ENCODE assay signal across 11 mouse cellular contexts in the genomic region with DNA sequence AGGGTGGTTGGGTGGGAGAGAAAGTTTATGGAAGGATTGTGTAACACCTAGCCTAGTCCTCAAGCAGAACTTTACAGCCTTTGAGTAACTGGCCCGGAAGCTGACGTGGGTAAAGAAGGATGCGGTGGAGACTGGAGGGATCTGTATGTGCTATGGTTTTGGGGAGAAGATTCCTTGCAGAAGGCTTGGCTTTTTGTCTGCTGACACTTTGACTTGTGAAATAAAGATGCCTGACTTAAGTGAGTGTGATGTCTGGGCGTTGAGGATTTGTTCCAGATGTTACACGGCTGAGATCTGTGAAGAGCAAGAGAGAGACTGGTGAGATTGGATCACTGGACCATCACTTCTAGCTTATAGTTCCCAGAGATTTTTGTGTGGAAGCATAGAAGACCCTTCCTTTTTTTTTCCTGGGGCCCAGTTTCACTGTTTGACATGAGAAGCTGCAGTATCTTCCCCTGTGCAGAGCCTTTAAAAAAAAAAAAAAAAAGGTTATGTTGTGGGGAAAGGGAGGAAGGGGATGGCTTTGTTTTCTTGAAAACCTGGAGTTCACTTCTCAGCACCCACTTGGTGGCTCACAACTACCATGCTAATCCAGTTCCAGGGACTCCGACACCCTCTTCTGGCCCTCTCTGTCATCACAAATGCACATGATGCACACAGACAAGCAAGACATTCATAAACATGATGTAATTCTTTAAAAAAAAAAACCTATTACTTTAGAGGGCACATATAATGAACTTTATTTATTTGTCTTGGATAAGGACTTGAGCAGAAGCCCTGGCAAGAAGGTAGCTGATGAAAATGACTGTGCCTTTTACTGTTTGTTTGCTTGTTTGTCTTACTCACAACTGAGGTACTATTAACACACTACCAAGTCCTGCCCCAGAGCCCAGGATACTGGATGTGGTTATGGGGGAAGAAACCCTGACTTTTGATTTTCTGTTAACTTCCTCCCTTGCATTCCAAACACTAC. TPM values are rescaled to one million over a fixed set of nuclear protein-coding genes. Genes with fewer than 3 reads are reported as not detected.
DNase-seq lines count a peak whose midpoint lies in the region; ATAC-seq lines count a peak whose summit lies in the region.
"Had no signal": no experiment of that assay in that cellular context is flagged by ENCODE, and none has a peak within 500 bp of the region (broad histone marks: within the 10 kb centered on the region; RNA-seq: fewer than 3 reads in every experiment).

No protein-coding gene starts in this region.

- no peaks in the 10 kb centered on the region for H3K27me3 ChIP-seq in lung, embryonic 16.5 days (ENCODE audit: control insufficient read depth, insufficient read depth, low read depth, low read length)
- H3K27me3 ChIP-seq in hindbrain, embryonic 11.5 days (ENCODE audit: control insufficient read depth, insufficient read depth, low read length), result no peaks in the 10 kb centered on the region

- WGBS in lung, embryonic 16.5 days, result 46% methylated on average over 6 of the region's 6 CpGs
- 82% methylated on average over 6 of the region's 6 CpGs for WGBS in hindbrain, embryonic 11.5 days

- peak; percentile 88 for ATAC-seq in lung, embryonic 16.5 days (ENCODE audit: low read depth)
- ATAC-seq in hindbrain, embryonic 11.5 days (ENCODE audit: low FRiP score), result no peak
- ATAC-seq: intestine, embryonic 16.5 days had no signal

- no peak overlapping the region for H3K9ac ChIP-seq in lung, embryonic 16.5 days (ENCODE audit: low read length)
- H3K9ac ChIP-seq in hindbrain, embryonic 11.5 days (ENCODE audit: low read depth, low read length), result no peak overlapping the region

- no peaks in the 10 kb centered on the region for H3K36me3 ChIP-seq in lung, embryonic 16.5 days (ENCODE audit: control insufficient read depth, insufficient read depth, low read length)
- no peaks in the 10 kb centered on the region for H3K36me3 ChIP-seq in hindbrain, embryonic 11.5 days (ENCODE audit: control insufficient read depth, insufficient read depth, low read length)

- peak overlapping the region; percentile 88 for H3K27ac ChIP-seq in lung, embryonic 16.5 days (ENCODE audit: low read length)
- H3K27ac ChIP-seq in hindbrain, embryonic 11.5 days (ENCODE audit: low read depth, low read length), result no peak overlapping the region
- H3K27ac ChIP-seq: gastrocnemius, adult 2 months had no signal

- H3K4me2 ChIP-seq in lung, embryonic 16.5 days (ENCODE audit: low read depth, low read length), result no peak overlapping the region
- no peak overlapping the region for H3K4me2 ChIP-seq in hindbrain, embryonic 11.5 days (replicated peaks; ENCODE audit: low read depth, low read length)

- no peaks in the 10 kb centered on the region for H3K9me3 ChIP-seq in lung, embryonic 16.5 days (ENCODE audit: control insufficient read depth, low read length)
- no peaks in the 10 kb centered on the region for H3K9me3 ChIP-seq in hindbrain, embryonic 11.5 days (ENCODE audit: control insufficient read depth, low read length)

- peaks cover 19% of the 10 kb centered on the region; the same call in 1 of the 2 replicates for H3K4me1 ChIP-seq in lung, embryonic 16.5 days (replicated peaks; ENCODE audit: control insufficient read depth, insufficient read depth, low read length)
- no peaks in the 10 kb centered on the region for H3K4me1 ChIP-seq in hindbrain, embryonic 11.5 days (replicated peaks; ENCODE audit: control insufficient read depth, insufficient read depth, low read length)

- H3K4me3 ChIP-seq in lung, embryonic 16.5 days (ENCODE audit: low read length), result no peak overlapping the region
- H3K4me3 ChIP-seq in hindbrain, embryonic 11.5 days (ENCODE audit: low read depth, low read length), result no peak overlapping the region
- H3K4me3 ChIP-seq: gastrocnemius, adult 2 months had no signal

- peak; percentile 32 for DNase-seq in 3T3-L1 (ENCODE audit: low read depth, low spot score)
- DNase-seq in 416B (ENCODE audit: low read depth), result peak; percentile 78
- peak; percentile 31 for DNase-seq in liver
- no peak for DNase-seq in gastrocnemius, adult 8-10 months (ENCODE audit: low spot score in 2 of 2)
- no peak for DNase-seq in hindbrain, embryonic 11.5 days (ENCODE audit: low spot score)
- DNase-seq in yolk sac, embryonic 10.5 days (ENCODE audit: low spot score), result no peak
- DNase-seq: gastrocnemius, adult 2 months; layer of hippocampus, adult 9-11 months; thymus, postnatal 4 days had no signal

RNA-seq across cellular contexts. Expression of gene Dennd4a, which starts 16.4 kb away (rescaled TPM):
- 8.8 and 9.0 TPM in 2 replicates for polyA plus RNA-seq in lung, embryonic 16.5 days (2015; fragmentation: Nextera tagmentation; extraction: Ambion mirVana)
- total RNA-seq in gastrocnemius, adult 8-10 months (2022), result 1 to 10 TPM; 1.3 to 2.4 (median 2.2) TPM
- polyA plus RNA-seq in hindbrain, embryonic 11.5 days (2014; fragmentation: Nextera tagmentation; extraction: Ambion mirVana), result 10.1 and 12.0 TPM in 2 replicates

RNA-seq across cellular contexts. Expression of gene Rab11a, which starts 57.2 kb away (rescaled TPM):
- polyA plus RNA-seq in lung, embryonic 16.5 days (2015; fragmentation: Nextera tagmentation; extraction: Ambion mirVana), result 360 and 374 TPM in 2 replicates
- 100 to 1,000 TPM in 3 of 4 experiments, 10 to 100 TPM in 1; 96.3 to 105 (median 102) TPM for total RNA-seq in gastrocnemius, adult 8-10 months (2022)
- polyA plus RNA-seq in hindbrain, embryonic 11.5 days (2014; fragmentation: Nextera tagmentation; extraction: Ambion mirVana), result 322 and 331 TPM in 2 replicates

Comparison
In these comparisons a context has a peak if more than half of its experiments do, and no peak if none do; other contexts are left out.
1. DNase-seq: peak in 3T3-L1 (single experiment), 416B (single experiment) and liver (single experiment); none in gastrocnemius, adult 8-10 months (0 of 2), hindbrain, embryonic 11.5 days (single experiment) and yolk sac, embryonic 10.5 days (single experiment).